28 mouse cellular contexts compared by ENCODE assay signal in genomic region chr11:82168308-82168707, GRCm38 (mm10). TPM values are rescaled to one million over a fixed set of nuclear protein-coding genes. Genes with fewer than 3 reads are reported as not detected.
DNase-seq lines count a peak whose midpoint lies in the region; TF ChIP-seq lines count a peak whose summit lies in the region.
"Had no signal": no experiment of that assay in that cellular context is flagged by ENCODE, and none has a peak within 500 bp of the region (broad histone marks: within the 10 kb centered on the region; RNA-seq: fewer than 3 reads in every experiment).

No protein-coding gene starts in this region.

- H3K27me3 ChIP-seq in myocyte (ENCODE audit: control insufficient read depth, insufficient read depth, insufficient read length): no peaks in the 10 kb centered on the region
- H3K27me3 ChIP-seq: embryonic facial prominence, embryonic 12.5 days; forebrain, embryonic 12.5 days had no signal

- no peaks in the 10 kb centered on the region for H3K79me2 ChIP-seq in myocyte (ENCODE audit: control insufficient read depth, insufficient read depth)

- no peak overlapping the region for H3ac ChIP-seq in myocyte (ENCODE audit: control insufficient read depth, insufficient read length)

- no peaks in the 10 kb centered on the region for H3K36me3 ChIP-seq in myocyte (ENCODE audit: control insufficient read depth, insufficient read depth)
- H3K36me3 ChIP-seq: embryonic facial prominence, embryonic 10.5 days; embryonic facial prominence, embryonic 12.5 days; forebrain, embryonic 10.5 days; forebrain, embryonic 12.5 days; G1E had no signal

- peak overlapping the region; percentile 5 for H3K4me2 ChIP-seq in myocyte (ENCODE audit: low read depth)
- H3K4me2 ChIP-seq: embryonic facial prominence, embryonic 12.5 days; forebrain, embryonic 12.5 days had no signal

- H3K4me3 ChIP-seq in myocyte: no peak overlapping the region
- H3K4me3 ChIP-seq: embryonic facial prominence, embryonic 10.5 days; embryonic facial prominence, embryonic 12.5 days; erythroblast, embryonic 14.5 days; forebrain, embryonic 10.5 days; forebrain, embryonic 12.5 days had no signal

- peak; percentile 19 for DNase-seq in adrenal gland, adult 2 months
- DNase-seq in adrenal gland, postnatal 25 days: no peak
- DNase-seq in 3T3-L1 (ENCODE audit: low read depth, low spot score): peak; percentile 70
- DNase-seq in Muller cell, postnatal 12 days (ENCODE audit: inconsistent ontology term): peak; percentile 28
- DNase-seq in cerebellum, postnatal 14 days: no peak
- DNase-seq in heart, adult 18-20 months: no peak
- DNase-seq: adrenal gland, adult 8-10 months; adrenal gland, postnatal 14 days; cerebellum, adult 11 months; cerebellum, adult 18-20 months; cerebellum, adult 8-10 months; cerebellum, adult 9-11 months; cerebellum, postnatal 25 days had no signal

- no peak for TF ChIP-seq POLR2A in myocyte (IDR thresholded peaks at IDR 0.05; ENCODE audit: insufficient read length, low read depth)

TF ChIP-seq in myocyte, 11 proteins besides CTCF, POLR2A, EP300 and RAD21:
- TF ChIP-seq SRF (IDR thresholded peaks at IDR 0.05; ENCODE audit: control insufficient read depth, insufficient read length, low read depth) (no peak), CEBPB (IDR thresholded peaks at IDR 0.05; ENCODE audit: insufficient read depth, poor library complexity, severe bottlenecking) (no peak), TCF12 (IDR thresholded peaks at IDR 0.05; ENCODE audit: insufficient read depth, poor library complexity, severe bottlenecking) (no peak), MYOG (IDR thresholded peaks at IDR 0.05; ENCODE audit: control insufficient read depth in 1 of 3, insufficient read depth in 1 of 3, insufficient read length in 2 of 3, low read depth in 2 of 3) (no peak), USF1 (IDR thresholded peaks at IDR 0.05; ENCODE audit: low read depth) (no peak)

RNA-seq across cellular contexts. Expression of gene Ccl8, which starts 53.3 kb away (rescaled TPM):
- total RNA-seq in adrenal gland, adult 2 months (2021): under 1 TPM in 1 of 2 experiments, not detected in 1; 0.63 TPM
- 0.25 TPM in 1 of 2 replicates, not detected in the other for polyA plus RNA-seq in adrenal gland, adult 2 months (2012; rRNA removed)
- total RNA-seq in adrenal gland, postnatal 25 days (2021): not detected in 2 replicates
- 1.3 TPM for polyA plus RNA-seq in myocyte (2012; fragmentation: generic; extraction: Trizol)
- total RNA-seq in heart, adult 18-20 months (2021): 1 to 10 TPM; 1.3 to 1.4 TPM
- total RNA-seq: adrenal gland, postnatal 14 days; adrenal gland, postnatal 4 days; CH12.LX; G1E had no signal
- polyA plus RNA-seq: brain, embryonic 14.5 days; CD4-positive, CD25-positive, alpha-beta regulatory T cell, adult 4 months; cortical plate, adult 2 months; embryonic facial prominence, embryonic 10.5 days; embryonic facial prominence, embryonic 12.5 days; embryonic facial prominence, embryonic 14.5 days; erythroblast, embryonic 14.5 days; forebrain, embryonic 10.5 days; forebrain, embryonic 12.5 days; forebrain, embryonic 14.5 days; forebrain, embryonic 16.5 days; G1E had no signal

Comparison
In these comparisons a context has a peak if more than half of its experiments do, and no peak if none do; other contexts are left out.
1. DNase-seq: peak in adrenal gland, adult 2 months (single experiment), 3T3-L1 (single experiment) and Muller cell, postnatal 12 days (single experiment); none in adrenal gland, postnatal 25 days (single experiment), cerebellum, postnatal 14 days (0 of 2) and heart, adult 18-20 months (0 of 2).